In the genomic region with DNA sequence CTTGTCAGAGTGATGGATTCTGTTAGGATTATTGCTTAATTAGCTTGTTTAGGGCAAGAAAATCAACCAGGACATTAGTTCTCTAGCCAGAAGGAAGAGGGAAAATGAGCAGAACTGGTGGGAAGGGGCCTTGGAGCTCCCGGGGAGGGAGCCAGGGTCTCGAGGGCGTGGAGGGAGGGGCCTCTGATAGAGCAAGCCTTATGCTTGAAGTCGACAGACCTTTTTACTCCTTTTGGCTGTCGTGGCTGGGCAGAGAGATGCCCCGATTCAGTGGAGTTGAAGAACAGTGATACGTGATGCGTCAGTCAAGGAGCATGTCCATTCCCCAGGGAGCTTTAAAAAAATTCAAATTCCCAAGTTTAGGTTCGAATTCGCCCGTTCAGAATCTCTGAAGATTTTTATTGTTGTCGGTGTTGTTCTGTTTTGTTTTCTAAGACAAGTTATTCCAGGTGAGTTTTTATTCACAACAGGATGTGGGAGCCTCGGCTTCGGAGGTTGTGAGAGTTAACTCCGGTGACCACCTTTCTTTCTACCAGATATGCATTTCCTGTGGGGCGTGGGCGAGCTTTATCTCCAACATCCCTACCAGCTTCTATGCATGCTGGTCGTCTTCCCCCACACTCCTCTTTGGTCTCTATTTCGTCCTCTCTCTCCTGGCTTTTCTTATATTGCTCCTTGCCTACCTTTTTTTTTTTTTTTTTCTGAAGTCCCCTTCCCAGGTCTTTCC, we compare ENCODE assay signal across 23 mouse cellular contexts.
DNase-seq lines count a peak whose midpoint lies in the region; ATAC-seq and TF ChIP-seq lines count a peak whose summit lies in the region.
"Had no signal": no experiment of that assay in that cellular context is flagged by ENCODE, and none has a peak within 500 bp of the region (broad histone marks: within the 10 kb centered on the region; RNA-seq: fewer than 3 reads in every experiment).

No protein-coding gene starts in this region.

- no peak for TF ChIP-seq CTCF in midbrain, postnatal 0 days (IDR thresholded peaks at IDR 0.05)

- H3K27ac ChIP-seq in midbrain, postnatal 0 days (ENCODE audit: low read depth, low read length), result no peak overlapping the region
- H3K27ac ChIP-seq: forebrain, embryonic 10.5 days; kidney, postnatal 0 days; limb, embryonic 15.5 days; liver, embryonic 14.5 days; neural tube, embryonic 13.5 days had no signal

- DNase-seq in CD4-positive helper T cell, adult 2 months (ENCODE audit: low read depth, low spot score), result peak; percentile 71
- peak; percentile 33 for DNase-seq in thymus, postnatal 25 days
- DNase-seq in ovary, postnatal 14 days (ENCODE audit: low spot score), result no peak
- no peak for DNase-seq in midbrain, postnatal 0 days (ENCODE audit: low spot score)
- DNase-seq in kidney, adult 11 months, result no peak
- DNase-seq: adrenal gland, adult 2 months; B cell, adult 2 months; cerebellum, adult 11 months; cerebellum, postnatal 10 days; forebrain, postnatal 0 days; gastrocnemius, postnatal 36 days; layer of hippocampus, adult 9-11 months; lung, embryonic 14.5 days; midbrain, embryonic 14.5 days had no signal

- no peak overlapping the region for H3K9ac ChIP-seq in midbrain, postnatal 0 days (replicated peaks; ENCODE audit: low read length, poor library complexity, severe bottlenecking)
- H3K9ac ChIP-seq: forebrain, postnatal 0 days; limb, embryonic 15.5 days; liver, embryonic 14.5 days; lung, embryonic 14.5 days; neural tube, embryonic 13.5 days had no signal

- no peaks in the 10 kb centered on the region for H3K27me3 ChIP-seq in midbrain, postnatal 0 days (ENCODE audit: insufficient read depth, low read length)

- H3K4me2 ChIP-seq in midbrain, postnatal 0 days (ENCODE audit: low read depth, low read length, poor library complexity, severe bottlenecking), result no peak overlapping the region
- H3K4me2 ChIP-seq: limb, embryonic 15.5 days; lung, embryonic 14.5 days; neural tube, embryonic 13.5 days had no signal

- WGBS in midbrain, postnatal 0 days, result 75% methylated on average over 19 of the region's 19 CpGs

- no peaks in the 10 kb centered on the region; the same call in 1 of the 2 replicates for H3K4me1 ChIP-seq in midbrain, postnatal 0 days (ENCODE audit: insufficient read depth, low read length)

- ATAC-seq in CD4-positive, CD25-positive, alpha-beta regulatory T cell, adult 4 months, result peak; percentile 32
- ATAC-seq in inflammation-experienced regulatory T-cells, adult 6 months, result peak; percentile 51
- no peak for ATAC-seq in midbrain, postnatal 0 days (ENCODE audit: low FRiP score)
- ATAC-seq: forebrain, postnatal 0 days; hindbrain, embryonic 16.5 days; intestine, postnatal 0 days had no signal

- H3K9me3 ChIP-seq in midbrain, postnatal 0 days (ENCODE audit: low read length), result no peaks in the 10 kb centered on the region
- H3K9me3 ChIP-seq: forebrain, embryonic 10.5 days; limb, embryonic 15.5 days; neural tube, embryonic 13.5 days had no signal

- H3K36me3 ChIP-seq in midbrain, postnatal 0 days (ENCODE audit: insufficient read depth, low read length), result no peaks in the 10 kb centered on the region
- H3K36me3 ChIP-seq: forebrain, embryonic 10.5 days; limb, embryonic 15.5 days; neural tube, embryonic 13.5 days had no signal

- no peak overlapping the region for H3K4me3 ChIP-seq in midbrain, postnatal 0 days (ENCODE audit: low read depth, low read length)
- H3K4me3 ChIP-seq: forebrain, embryonic 10.5 days; limb, embryonic 15.5 days; neural tube, embryonic 13.5 days had no signal

Comparison
In these comparisons a context has a peak if more than half of its experiments do, and no peak if none do; other contexts are left out.
1. DNase-seq: peak in CD4-positive helper T cell, adult 2 months (single experiment) and thymus, postnatal 25 days (single experiment); none in ovary, postnatal 14 days (single experiment), midbrain, postnatal 0 days (single experiment) and kidney, adult 11 months (single experiment).